Mouse (Mus musculus): ENCODE results near the gene Gja4. TPM values are rescaled to one million over a fixed set of nuclear protein-coding genes. Genes with fewer than 3 reads are reported as not detected.

Gene Gja4
- polyA plus RNA-seq, 1 experiment from 2014 or later: 8.3 TPM

DNA sequence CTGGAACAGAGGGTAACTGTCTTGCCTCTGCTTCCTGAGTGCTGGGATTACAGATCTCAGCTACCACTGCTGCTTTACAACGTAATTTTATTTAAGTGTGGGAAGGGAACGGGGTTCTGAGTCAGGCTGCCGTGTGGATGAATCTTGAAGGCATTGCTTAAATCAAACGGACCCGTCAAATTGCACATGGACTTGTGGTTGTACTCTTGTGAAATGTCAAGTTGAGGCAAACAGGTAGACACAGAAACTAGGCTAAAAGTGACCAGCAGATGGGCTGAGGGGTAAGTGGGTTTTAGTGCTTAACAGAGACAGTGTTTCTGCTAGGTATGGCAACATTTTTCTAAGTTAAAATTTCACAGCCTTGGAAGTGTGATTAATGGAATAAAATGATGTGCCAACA lies 23.8 kb upstream of the Gja4 start:
- 76% methylated on average over 5 of the region's 5 CpGs for WGBS
- no peak overlapping the region for H3K9ac ChIP-seq (replicated peaks)
- no peak for ATAC-seq (ENCODE audit: insufficient number of reproducible peaks, insufficient read depth, low FRiP score, low TSS enrichment, low read depth)
- H3K9me3 ChIP-seq: no peaks in the 10 kb centered on the region
- H3K27ac ChIP-seq: no peak overlapping the region
- no peak overlapping the region for H3K4me3 ChIP-seq (replicated peaks)
- no peak overlapping the region for H3K4me2 ChIP-seq
- H3K4me1 ChIP-seq (replicated peaks): no peaks in the 10 kb centered on the region
- no peaks in the 10 kb centered on the region for H3K36me3 ChIP-seq
- peaks cover 28% of the 10 kb centered on the region for H3K27me3 ChIP-seq

DNA sequence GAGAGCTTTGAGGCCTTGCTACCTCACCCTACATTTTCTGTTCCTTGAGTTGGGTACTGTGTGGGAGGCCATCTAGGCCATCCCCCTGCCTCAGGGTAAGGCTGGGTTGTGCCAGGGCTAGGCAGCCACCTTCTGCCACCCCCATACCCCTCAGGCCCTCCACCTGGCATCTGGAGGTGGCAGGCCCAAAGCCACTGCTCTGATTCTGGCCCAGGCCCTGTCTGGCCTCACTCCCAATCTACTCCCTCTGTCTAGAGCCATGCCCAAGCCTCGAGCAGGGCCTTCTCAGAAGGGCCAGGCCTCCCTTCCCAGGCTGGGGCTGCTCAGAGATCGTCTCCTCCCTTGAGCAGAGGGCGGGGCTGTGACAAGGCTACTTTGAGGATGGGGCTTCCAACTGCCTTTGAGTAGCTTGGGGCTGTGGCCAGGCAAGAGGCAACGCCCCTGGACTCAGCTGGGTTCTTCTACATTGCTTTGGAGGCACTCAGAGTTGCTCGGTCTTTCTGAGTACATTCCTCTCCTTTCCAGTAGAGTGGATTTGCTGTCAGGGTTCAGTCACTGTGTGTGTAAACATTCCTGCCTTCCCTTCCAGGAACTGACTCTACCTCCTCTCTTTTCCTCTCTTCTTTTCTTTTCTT lies 21.1 kb upstream of the Gja4 start:
- Histone ChIP-seq H3K9ac (replicated peaks) (no peak overlapping the region), H3K27ac (no peak overlapping the region), H3K36me3 (no peaks in the 10 kb centered on the region), H3K4me1 (replicated peaks) (peaks cover 10% of the 10 kb centered on the region), H3K4me2 (no peak overlapping the region), H3K9me3 (no peaks in the 10 kb centered on the region), H3K4me3 (replicated peaks) (no peak overlapping the region), H3K27me3 (peaks cover 49% of the 10 kb centered on the region)
- 33% methylated on average over 5 of the region's 5 CpGs for WGBS
- ATAC-seq (ENCODE audit: insufficient number of reproducible peaks, insufficient read depth, low FRiP score, low TSS enrichment, low read depth): 0 out of 2 replicates have a peak, but pooled peaks have one; percentile 15

DNA sequence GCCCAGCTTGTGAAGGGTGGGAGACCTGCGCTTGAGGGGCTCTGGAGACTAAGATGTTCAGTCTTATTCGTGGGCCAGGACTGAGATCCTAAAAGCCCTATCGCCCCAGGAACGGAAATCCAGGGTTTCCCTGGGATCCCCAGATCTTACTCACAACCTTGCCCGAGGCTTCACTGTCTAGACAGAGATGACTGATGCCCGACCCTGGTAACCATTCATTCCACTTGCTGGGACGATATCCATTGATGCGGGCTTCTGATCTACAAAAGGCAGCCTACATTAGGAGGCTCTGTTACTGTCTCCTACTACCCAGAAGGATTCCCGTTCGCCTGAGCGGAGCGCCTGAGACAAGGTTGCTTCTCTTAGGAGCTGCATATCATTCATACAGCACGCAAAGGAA lies 17.3 kb upstream of the Gja4 start:
- no peak overlapping the region for H3K27ac ChIP-seq
- WGBS: 18% methylated on average over 13 of the region's 13 CpGs
- peaks cover 16% of the 10 kb centered on the region for H3K4me1 ChIP-seq (replicated peaks)
- H3K9ac ChIP-seq (replicated peaks): no peak overlapping the region
- no peak for ATAC-seq (ENCODE audit: insufficient number of reproducible peaks, insufficient read depth, low FRiP score, low TSS enrichment, low read depth)
- peaks cover 86% of the 10 kb centered on the region for H3K27me3 ChIP-seq
- H3K36me3 ChIP-seq: no peaks in the 10 kb centered on the region
- no peaks in the 10 kb centered on the region for H3K9me3 ChIP-seq
- no peak overlapping the region for H3K4me2 ChIP-seq
- H3K4me3 ChIP-seq (replicated peaks): peak overlapping the region; percentile 24; the same call in 1 of the 2 replicates

DNA sequence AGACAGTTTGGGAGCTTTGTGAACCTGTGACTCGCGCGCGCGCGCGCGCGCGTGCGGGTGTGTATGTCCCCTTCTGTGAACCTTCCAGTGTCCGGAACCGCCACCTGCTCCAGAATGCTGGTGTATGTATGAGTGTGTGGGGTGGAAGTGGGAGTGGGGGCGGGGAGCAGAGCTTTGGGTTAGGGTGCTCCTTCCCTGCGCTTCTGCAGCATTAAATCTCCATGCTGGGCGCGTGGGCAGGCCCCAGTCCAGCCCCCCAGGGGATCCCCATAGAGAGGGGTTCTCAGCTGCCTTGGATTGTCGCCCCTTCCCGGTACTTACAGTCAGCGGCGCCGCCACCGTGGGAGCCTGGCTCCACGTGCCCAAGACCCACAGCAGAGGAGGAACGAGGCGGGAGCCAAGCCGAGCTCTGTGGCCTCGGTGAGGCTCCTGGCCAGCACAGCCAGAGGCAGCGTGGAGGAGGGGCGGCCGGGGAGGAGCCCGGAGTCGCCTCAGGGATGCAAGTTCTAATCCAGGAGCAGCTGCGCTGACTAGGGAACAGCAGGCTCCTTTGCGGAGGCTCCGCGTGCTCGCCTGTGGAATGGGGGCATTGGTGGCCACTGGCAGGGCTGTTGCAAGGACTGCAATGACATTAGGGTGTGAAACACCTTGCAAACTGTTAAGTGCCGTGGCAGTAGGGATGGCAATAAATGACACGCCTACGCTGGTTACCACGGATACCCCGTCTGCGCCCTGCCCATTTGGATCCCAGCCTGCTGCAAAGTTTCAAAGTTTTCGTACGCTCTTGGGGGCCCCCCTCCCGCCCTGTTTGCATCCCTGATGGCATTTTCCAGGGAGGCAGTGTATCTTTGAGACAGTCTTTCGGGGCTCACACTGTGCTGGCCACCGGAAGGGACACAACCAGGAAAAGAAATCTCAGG lies 16.6 kb upstream of the Gja4 start, which contains the start of gene Gjb3:
TSS of gene Gjb3 (minus strand) at position 664 of the 920 bp plus-strand sequence.
- H3K27me3 ChIP-seq: peaks cover 93% of the 10 kb centered on the region
- 1% methylated on average over 49 of the region's 49 CpGs for WGBS
- peak within 1 kb of the TSS; percentile 45 for H3K4me2 ChIP-seq
- no peak for ATAC-seq (ENCODE audit: insufficient number of reproducible peaks, insufficient read depth, low FRiP score, low TSS enrichment, low read depth)
- no peaks in the 10 kb centered on the region for H3K9me3 ChIP-seq
- H3K4me1 ChIP-seq (replicated peaks): peaks cover 16% of the 10 kb centered on the region
- H3K4me3 ChIP-seq (replicated peaks): peak within 1 kb of the TSS; percentile 24
- no peak within 1 kb of the TSS; the same call in 1 of the 2 replicates for H3K27ac ChIP-seq
- H3K9ac ChIP-seq (replicated peaks): no peak within 1 kb of the TSS
- H3K36me3 ChIP-seq: no peaks in the 10 kb centered on the region

DNA sequence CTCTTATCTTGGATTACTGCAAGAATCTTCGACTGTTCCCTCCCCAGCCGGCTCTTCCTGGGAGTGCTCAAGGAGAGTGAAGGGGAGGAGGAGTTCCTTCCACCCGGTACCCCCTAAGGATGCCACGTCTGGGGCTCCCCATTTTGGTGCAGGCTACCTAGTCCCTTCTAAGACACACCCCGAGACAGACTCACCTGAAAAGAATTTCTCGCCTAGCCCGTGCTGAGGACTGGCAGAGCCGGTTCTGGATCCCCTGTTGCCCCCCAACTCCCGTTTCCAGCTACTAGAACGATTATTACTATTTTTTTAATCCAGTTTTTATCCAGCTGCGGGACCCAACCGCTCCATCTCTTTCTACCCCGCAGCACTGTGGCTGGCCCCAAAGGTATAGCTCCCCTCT lies 15.9 kb upstream of the Gja4 start:
- Histone ChIP-seq H3K27me3 (peaks cover 95% of the 10 kb centered on the region), H3K9me3 (no peaks in the 10 kb centered on the region), H3K36me3 (no peaks in the 10 kb centered on the region), H3K9ac (replicated peaks) (no peak overlapping the region), H3K4me3 (replicated peaks) (peak overlapping the region; percentile 24), H3K4me2 (peak overlapping the region; percentile 45), H3K4me1 (replicated peaks) (peaks cover 16% of the 10 kb centered on the region), H3K27ac (no peak overlapping the region; the same call in 1 of the 2 replicates)
- ATAC-seq (ENCODE audit: insufficient number of reproducible peaks, insufficient read depth, low FRiP score, low TSS enrichment, low read depth): no peak
- WGBS: 3% methylated on average over 13 of the region's 13 CpGs

DNA sequence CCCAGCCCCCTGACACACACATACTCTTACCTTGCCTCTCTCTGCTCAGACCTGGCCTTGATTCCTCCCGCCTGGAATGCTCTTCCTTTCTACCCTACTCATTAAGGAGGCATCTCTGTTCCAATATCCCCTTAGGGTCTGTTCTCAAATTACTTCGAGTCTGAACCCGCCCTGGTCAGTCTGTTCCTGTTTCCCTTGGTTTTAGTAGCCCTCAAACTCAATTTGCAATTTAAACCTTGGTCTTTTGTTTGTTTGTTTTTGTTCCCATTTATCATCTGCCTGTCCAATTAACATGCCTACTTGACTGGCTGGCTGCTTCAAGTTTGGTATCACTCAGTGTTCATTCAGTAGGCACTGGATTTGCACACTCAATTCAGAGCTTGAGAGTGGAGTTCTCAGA lies 15.2 kb upstream of the Gja4 start:
- no peak overlapping the region for H3K4me3 ChIP-seq (replicated peaks)
- H3K27me3 ChIP-seq: peaks cover 92% of the 10 kb centered on the region
- H3K9me3 ChIP-seq: no peaks in the 10 kb centered on the region
- WGBS: under 1% methylated on average over 3 of the region's 3 CpGs
- no peak for ATAC-seq (ENCODE audit: insufficient number of reproducible peaks, insufficient read depth, low FRiP score, low TSS enrichment, low read depth)
- H3K27ac ChIP-seq: no peak overlapping the region
- no peak overlapping the region for H3K9ac ChIP-seq (replicated peaks)
- H3K4me2 ChIP-seq: 0 out of 2 replicates have a peak overlapping the region, but pooled peaks have one; percentile 45
- no peaks in the 10 kb centered on the region for H3K36me3 ChIP-seq
- peaks cover 16% of the 10 kb centered on the region for H3K4me1 ChIP-seq (replicated peaks)

DNA sequence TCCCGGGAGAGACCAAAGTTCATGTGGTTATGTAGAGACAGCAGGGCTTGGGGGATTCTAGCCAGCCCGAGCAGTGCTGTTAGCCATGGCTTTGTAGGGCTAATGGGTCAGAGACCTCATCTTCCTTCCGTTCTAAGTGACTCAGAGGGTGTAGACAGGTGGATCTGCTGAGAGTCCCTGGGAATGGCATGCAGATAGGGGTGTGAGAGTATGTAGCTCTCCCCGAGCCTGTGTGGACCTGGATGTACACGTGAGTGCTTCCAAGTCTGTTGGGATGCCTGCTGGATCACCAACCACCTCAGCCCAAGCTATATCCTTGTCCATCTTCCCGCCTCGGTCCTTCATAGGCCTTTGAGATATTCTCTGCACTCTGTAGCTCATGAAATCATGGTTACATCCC lies 14.5 kb upstream of the Gja4 start:
- no peaks in the 10 kb centered on the region for H3K36me3 ChIP-seq
- no peaks in the 10 kb centered on the region for H3K9me3 ChIP-seq
- H3K27me3 ChIP-seq: peaks cover 85% of the 10 kb centered on the region
- no peak overlapping the region for H3K4me3 ChIP-seq (replicated peaks)
- no peak overlapping the region for H3K9ac ChIP-seq (replicated peaks)
- peaks cover 16% of the 10 kb centered on the region for H3K4me1 ChIP-seq (replicated peaks)
- no peak overlapping the region for H3K4me2 ChIP-seq
- WGBS: 70% methylated on average over 7 of the region's 7 CpGs
- no peak overlapping the region for H3K27ac ChIP-seq
- ATAC-seq (ENCODE audit: insufficient number of reproducible peaks, insufficient read depth, low FRiP score, low TSS enrichment, low read depth): no peak

DNA sequence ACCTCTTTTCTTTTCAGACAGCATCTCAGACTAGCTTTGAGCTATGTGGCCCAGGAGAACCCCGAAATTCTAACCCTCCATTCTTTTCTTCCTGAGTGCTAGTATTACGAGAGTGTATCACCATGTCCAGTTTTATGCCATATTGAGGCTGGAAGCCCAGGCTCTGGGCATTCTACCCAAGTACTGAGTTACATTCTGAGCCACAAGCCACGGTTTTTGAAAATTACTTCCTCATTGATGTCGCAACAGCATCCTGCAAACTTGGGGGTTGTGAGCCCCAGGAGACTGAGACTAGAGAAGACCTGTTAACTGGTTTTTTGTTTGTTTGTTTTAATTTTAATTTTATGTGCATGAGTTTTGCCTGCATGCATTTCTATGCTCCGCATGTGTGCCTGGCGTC lies 13.9 kb upstream of the Gja4 start:
- 57% methylated on average over 6 of the region's 6 CpGs for WGBS
- Histone ChIP-seq H3K36me3 (no peaks in the 10 kb centered on the region), H3K4me3 (replicated peaks) (no peak overlapping the region), H3K4me1 (replicated peaks) (peaks cover 16% of the 10 kb centered on the region), H3K27ac (no peak overlapping the region), H3K4me2 (no peak overlapping the region), H3K27me3 (peaks cover 81% of the 10 kb centered on the region), H3K9ac (replicated peaks) (no peak overlapping the region), H3K9me3 (no peaks in the 10 kb centered on the region)
- no peak for ATAC-seq (ENCODE audit: insufficient number of reproducible peaks, insufficient read depth, low FRiP score, low TSS enrichment, low read depth)

DNA sequence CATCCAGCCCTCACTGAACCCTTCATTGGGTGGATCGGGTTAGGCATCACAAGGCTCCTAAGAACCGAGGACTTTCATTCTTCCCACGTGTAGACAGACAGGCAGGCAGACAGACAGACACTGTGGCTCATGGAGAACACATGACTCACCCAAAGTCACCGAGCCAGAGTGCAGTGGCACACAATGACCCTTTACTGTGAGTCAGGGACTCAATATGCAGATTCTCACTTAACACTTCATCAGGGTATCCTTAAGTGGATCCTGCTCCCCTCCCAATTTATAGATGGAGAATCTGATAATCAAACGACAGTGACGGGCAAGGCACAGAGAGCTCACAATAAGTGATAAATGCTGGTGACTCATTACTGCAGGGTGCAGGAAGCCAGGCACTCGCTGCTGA lies 13.4 kb upstream of the Gja4 start:
- Histone ChIP-seq H3K27me3 (peaks cover 76% of the 10 kb centered on the region), H3K36me3 (no peaks in the 10 kb centered on the region), H3K9me3 (no peaks in the 10 kb centered on the region), H3K4me1 (replicated peaks) (peaks cover 16% of the 10 kb centered on the region), H3K9ac (replicated peaks) (no peak overlapping the region), H3K4me3 (replicated peaks) (no peak overlapping the region), H3K27ac (no peak overlapping the region), H3K4me2 (no peak overlapping the region)
- 57% methylated on average over 7 of the region's 7 CpGs for WGBS
- no peak for ATAC-seq (ENCODE audit: insufficient number of reproducible peaks, insufficient read depth, low FRiP score, low TSS enrichment, low read depth)

DNA sequence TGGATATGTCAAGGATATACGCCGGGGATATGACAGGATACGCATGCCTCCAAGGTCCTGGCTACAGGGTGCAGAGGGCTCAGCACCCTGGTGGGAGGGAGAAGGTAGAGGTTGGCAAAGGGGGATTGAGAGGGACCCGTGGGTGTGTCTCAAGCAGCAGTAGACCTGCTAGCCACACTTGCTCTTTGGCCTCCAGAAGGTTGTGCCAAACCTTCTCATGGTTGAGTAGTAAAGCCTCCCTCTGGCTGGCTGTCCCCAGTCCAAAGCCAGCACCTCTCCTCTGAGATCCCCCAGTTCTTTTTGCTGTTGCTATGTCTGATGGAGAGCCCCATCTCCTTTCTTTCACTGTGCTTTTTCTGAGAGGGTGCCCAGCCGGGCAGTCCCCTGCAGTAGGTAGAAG lies 11.4 kb upstream of the Gja4 start:
- Histone ChIP-seq H3K27ac (no peak overlapping the region), H3K4me1 (replicated peaks) (peaks cover 8% of the 10 kb centered on the region; the same call in 1 of the 2 replicates), H3K4me3 (replicated peaks) (no peak overlapping the region), H3K27me3 (peaks cover 56% of the 10 kb centered on the region), H3K9me3 (no peaks in the 10 kb centered on the region), H3K4me2 (no peak overlapping the region), H3K36me3 (no peaks in the 10 kb centered on the region), H3K9ac (replicated peaks) (no peak overlapping the region)
- no peak for ATAC-seq (ENCODE audit: insufficient number of reproducible peaks, insufficient read depth, low FRiP score, low TSS enrichment, low read depth)
- 89% methylated on average over 5 of the region's 5 CpGs for WGBS

DNA sequence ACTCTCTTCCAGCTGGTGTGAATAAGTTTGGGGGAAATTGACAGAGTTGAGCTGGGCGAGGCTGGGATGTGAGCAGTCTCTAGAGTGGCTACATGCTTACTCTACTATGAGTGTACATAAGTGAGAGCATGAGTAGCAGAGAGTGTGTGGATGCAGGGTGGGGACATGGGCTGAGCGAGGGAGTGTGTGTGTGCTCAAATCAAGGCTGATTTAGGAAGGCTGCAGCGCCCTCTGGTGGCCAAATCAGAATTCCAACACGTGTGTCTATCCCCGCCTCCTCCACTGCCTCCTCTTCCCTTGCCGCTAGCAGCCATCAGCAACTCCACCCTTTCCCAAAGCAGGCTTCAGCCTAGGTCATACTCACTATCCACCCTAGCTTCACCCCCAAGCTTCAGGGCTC lies 10.9 kb upstream of the Gja4 start:
- Histone ChIP-seq H3K4me1 (replicated peaks) (0 out of 2 replicates have a peak, but pooled peaks cover 3% of the 10 kb centered on the region), H3K4me2 (no peak overlapping the region), H3K4me3 (replicated peaks) (no peak overlapping the region), H3K27me3 (peaks cover 55% of the 10 kb centered on the region), H3K9ac (replicated peaks) (no peak overlapping the region), H3K36me3 (no peaks in the 10 kb centered on the region), H3K27ac (no peak overlapping the region), H3K9me3 (no peaks in the 10 kb centered on the region)
- 9% methylated on average over 6 of the region's 6 CpGs for WGBS
- peak; percentile 57; the same call in 1 of the 2 replicates for ATAC-seq (ENCODE audit: insufficient number of reproducible peaks, insufficient read depth, low FRiP score, low TSS enrichment, low read depth)
